Mouse (Mus musculus) intestine, postnatal 0 days (tissue): ENCODE measurements around the gene Prss57. TPM values are rescaled to one million over a fixed set of nuclear protein-coding genes. Genes with fewer than 3 reads are reported as not detected.

Experiments
- ATAC-seq: fragments of 200-750 bp; cut with Nextera tagmentation; 2 replicates; pipeline ENCODE4 v1.8.0; 2017; ENCODE audit warnings: mild to moderate bottlenecking, moderate TSS enrichment, moderate library complexity
- H3K27ac ChIP-seq: fragments of 300-500 bp; sonication (generic); 2 replicates; pipeline ENCODE4 v1.5.1; 2014; ENCODE audit warnings: mild to moderate bottlenecking, low read depth, low read length, moderate library complexity
- H3K27me3 ChIP-seq: fragments of 300-500 bp; sonication (generic); replicated peaks from 2 replicates; pipeline ENCODE4 v1.6.1; 2014; ENCODE audit warnings: low read length, mixed read lengths; ENCODE audit not compliant: control insufficient read depth, insufficient read depth
- H3K36me3 ChIP-seq: fragments of 300-500 bp; sonication (generic); 2 replicates; pipeline ENCODE4 v1.6.1; 2014; ENCODE audit warnings: mild to moderate bottlenecking, moderate library complexity; ENCODE audit not compliant: control insufficient read depth, insufficient read depth
- H3K4me1 ChIP-seq: fragments of 300-500 bp; sonication (generic); replicated peaks from 2 replicates; pipeline ENCODE4 v1.6.1; 2014; ENCODE audit warnings: antibody characterized with exemption, low read length, mixed read lengths; ENCODE audit not compliant: control insufficient read depth, insufficient read depth
- H3K4me2 ChIP-seq: fragments of 300-500 bp; sonication (generic); replicated peaks from 2 replicates; pipeline ENCODE4 v1.6.1; 2014; ENCODE audit warnings: low read depth, mild to moderate bottlenecking, moderate library complexity
- H3K4me3 ChIP-seq: fragments of 300-500 bp; sonication (generic); 2 replicates; pipeline ENCODE4 v1.5.1; 2014; ENCODE audit warnings: low read depth, low read length
- H3K9ac ChIP-seq: fragments of 300-500 bp; sonication (generic); 2 replicates; pipeline ENCODE4 v1.6.1; 2014; ENCODE audit warnings: mild to moderate bottlenecking, low read depth, low read length
- H3K9me3 ChIP-seq: fragments of 300-500 bp; sonication (generic); 2 replicates; pipeline ENCODE4 v1.6.1; 2016; ENCODE audit warnings: mixed run types; ENCODE audit not compliant: control insufficient read depth
- CTCF ChIP-seq: sonication (generic); IDR thresholded peaks from 2 replicates; pipeline ENCODE4 v1.5.1; 2016; ENCODE audit warnings: low read depth, mild to moderate bottlenecking, control low read depth, antibody characterized with exemption, moderate library complexity
- WGBS: fragments of 180-500 bp; shearing (Covaris S2); extraction: QIAGEN DNeasy Blood & Tissue Kit; methylation state at CpG from one replicate; pipeline ENCODE4 v1.1.7; 2014; 5-methylcytosine and 5-hydroxymethylcytosine counted together
- polyA plus RNA-seq: library from polyadenylated mRNA; unstranded; fragments of >200 nt; fragmentation: Nextera tagmentation; extraction: Ambion mirVana; gene quantifications from 2 replicates; pipeline ENCODE4 v1.2.1, GENCODE M21; 2015

Gene Prss57
- 0.07 TPM in 1 of 2 replicates, not detected in the other for polyA plus RNA-seq

DNA sequence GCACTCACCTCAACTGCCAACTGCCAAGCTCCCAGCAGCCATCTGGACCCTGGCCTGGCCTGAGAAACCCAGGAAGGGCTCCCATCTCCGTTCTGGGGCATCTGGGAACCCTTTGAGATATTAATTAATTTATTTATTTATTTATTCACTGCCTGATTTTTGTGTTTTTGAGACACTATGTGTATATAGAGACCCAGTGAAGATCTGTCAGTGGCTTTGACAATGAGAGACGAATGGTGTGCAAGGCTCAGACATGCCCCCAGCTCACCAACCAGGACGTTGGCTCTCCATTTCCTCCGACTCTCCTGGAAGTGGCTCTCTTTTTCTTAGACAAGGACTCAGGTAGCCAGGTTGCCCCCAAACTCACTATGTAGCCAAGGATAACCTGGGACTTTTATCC is at the start of gene Prss57:
Gene Prss57 (minus strand): TSS at position 101 of the 400 bp plus-strand sequence.
- Histone ChIP-seq H3K27ac (no peak within 1 kb of the TSS), H3K36me3 (no peaks in the 10 kb centered on the region), H3K9me3 (no peaks in the 10 kb centered on the region), H3K9ac (no peak within 1 kb of the TSS), H3K4me3 (no peak within 1 kb of the TSS), H3K4me2 (no peak within 1 kb of the TSS), H3K27me3 (no peaks in the 10 kb centered on the region), H3K4me1 (no peaks in the 10 kb centered on the region; the same call in 1 of the 2 replicates)
- no peak for ATAC-seq
- TF ChIP-seq CTCF = no peak
- 92% methylated on average over 4 of the region's 4 CpGs for WGBS

DNA sequence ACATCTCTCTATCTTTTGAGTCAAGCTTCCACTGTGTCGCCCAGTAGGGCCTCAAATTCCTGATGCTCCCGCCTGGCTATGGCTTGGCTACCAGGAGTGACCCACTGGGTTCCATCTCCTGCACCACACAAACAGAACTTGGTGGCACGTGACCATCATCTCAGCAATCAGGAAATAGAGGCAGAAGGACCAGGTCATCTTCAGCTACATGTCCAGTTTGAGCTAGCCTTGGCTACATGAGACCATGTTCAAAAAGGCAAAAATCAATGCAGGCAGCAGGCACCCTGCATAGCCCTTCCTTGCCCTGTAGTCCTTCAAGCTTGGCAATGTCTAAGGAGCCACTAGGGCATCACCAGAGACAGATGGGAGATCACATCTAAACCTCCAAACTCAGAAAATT is 49.3 kb upstream of the Prss57 start:
- 91% methylated on average over 3 of the region's 3 CpGs for WGBS

DNA sequence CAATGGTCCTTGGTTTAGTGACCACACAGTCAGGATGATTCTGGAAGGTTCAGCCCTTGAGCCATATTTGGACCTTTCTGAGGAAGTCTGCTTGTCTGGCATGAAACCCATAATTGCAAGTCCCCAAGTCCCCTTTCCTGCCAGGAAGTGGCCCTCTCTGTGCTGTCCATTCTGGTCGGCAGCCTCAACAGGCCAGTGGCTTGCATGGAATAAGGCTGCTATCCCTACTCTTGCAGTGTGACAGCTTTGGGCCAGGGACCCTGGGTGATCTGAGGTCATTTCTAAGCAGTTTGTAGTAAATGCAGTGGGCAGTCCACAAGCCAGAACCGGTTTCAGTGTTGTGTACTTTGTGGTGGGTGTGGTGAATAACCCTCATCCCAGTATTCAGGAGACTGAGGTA is 47.4 kb upstream of the Prss57 start:
- no peak for ATAC-seq
- Histone ChIP-seq H3K4me2 (no peak overlapping the region), H3K27me3 (no peaks in the 10 kb centered on the region), H3K4me3 (no peak overlapping the region), H3K27ac (no peak overlapping the region), H3K4me1 (no peaks in the 10 kb centered on the region), H3K9ac (no peak overlapping the region), H3K9me3 (no peaks in the 10 kb centered on the region), H3K36me3 (no peaks in the 10 kb centered on the region)
- 35% methylated on average over 2 of the region's 2 CpGs for WGBS
- no peak for TF ChIP-seq CTCF

More for the DNA sequence above, 49.3 kb upstream of the Prss57 start:
- Histone ChIP-seq H3K4me3 (no peak overlapping the region), H3K27me3 (no peaks in the 10 kb centered on the region), H3K27ac (peak overlapping the region; percentile 80), H3K9me3 (no peaks in the 10 kb centered on the region), H3K4me1 (no peaks in the 10 kb centered on the region), H3K9ac (no peak overlapping the region), H3K4me2 (no peak overlapping the region; the same call in 1 of the 2 replicates), H3K36me3 (no peaks in the 10 kb centered on the region)
- ATAC-seq = no peak
- TF ChIP-seq CTCF = no peak

DNA sequence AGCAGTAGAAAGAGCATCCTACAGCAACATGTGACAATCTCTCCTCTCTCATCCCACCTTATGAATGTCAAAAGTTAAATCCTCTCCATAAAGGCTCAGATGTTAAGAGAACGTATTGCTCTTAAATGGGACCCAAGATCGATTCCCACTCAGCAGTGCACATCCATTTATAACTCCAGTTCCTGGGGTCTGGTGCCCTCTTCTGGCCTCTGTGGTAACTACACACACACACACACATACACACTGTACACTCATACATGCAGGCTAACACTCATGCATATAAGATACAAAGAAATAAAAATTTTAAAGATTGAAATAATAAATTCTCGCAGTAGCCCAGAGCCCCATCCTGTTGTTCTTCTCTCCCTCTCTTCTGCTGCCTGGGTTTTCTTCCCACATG is 46.2 kb upstream of the Prss57 start:
- 98% methylated on average over 3 of the region's 3 CpGs for WGBS
- peak; percentile 52 for TF ChIP-seq CTCF

DNA sequence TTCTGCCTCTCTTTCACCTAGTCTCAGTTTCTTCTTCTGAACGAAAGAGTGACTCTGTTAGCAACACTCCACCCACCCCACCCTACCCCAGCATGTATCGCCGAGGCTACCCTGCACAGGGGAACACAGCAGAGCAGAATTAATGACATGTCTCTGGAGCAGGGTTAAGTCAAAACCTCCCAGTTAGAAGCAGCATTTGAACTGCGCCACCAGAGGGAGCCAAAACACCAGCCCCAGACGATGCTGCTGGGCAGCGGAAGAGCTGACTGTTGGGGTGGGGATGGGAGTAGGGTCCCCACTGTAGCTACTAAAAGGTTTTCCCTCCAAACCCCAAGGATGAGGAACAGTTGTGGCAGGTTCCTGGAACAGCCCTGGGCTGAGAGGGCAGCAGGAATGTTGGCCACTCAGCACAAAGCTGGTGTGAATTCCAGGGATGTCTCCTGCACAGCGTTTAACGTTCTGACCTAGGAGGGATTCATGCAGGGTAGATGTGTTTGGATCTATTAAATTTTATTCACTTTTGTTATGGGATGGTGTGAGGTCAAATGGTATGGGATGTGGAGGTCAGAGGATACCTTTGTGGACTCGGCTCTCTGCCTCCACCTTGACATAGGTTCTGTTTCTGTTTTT is 44.1 kb upstream of the Prss57 start:
- H3K27me3 ChIP-seq = no peaks in the 10 kb centered on the region
- ATAC-seq = peak; percentile 10

More for the DNA sequence above, 46.2 kb upstream of the Prss57 start:
- Histone ChIP-seq H3K9ac (no peak overlapping the region), H3K4me2 (no peak overlapping the region), H3K4me3 (no peak overlapping the region), H3K4me1 (no peaks in the 10 kb centered on the region), H3K9me3 (no peaks in the 10 kb centered on the region), H3K27ac (no peak overlapping the region), H3K36me3 (peaks cover 4% of the 10 kb centered on the region; the same call in 1 of the 2 replicates), H3K27me3 (no peaks in the 10 kb centered on the region)
- ATAC-seq = no peak

DNA sequence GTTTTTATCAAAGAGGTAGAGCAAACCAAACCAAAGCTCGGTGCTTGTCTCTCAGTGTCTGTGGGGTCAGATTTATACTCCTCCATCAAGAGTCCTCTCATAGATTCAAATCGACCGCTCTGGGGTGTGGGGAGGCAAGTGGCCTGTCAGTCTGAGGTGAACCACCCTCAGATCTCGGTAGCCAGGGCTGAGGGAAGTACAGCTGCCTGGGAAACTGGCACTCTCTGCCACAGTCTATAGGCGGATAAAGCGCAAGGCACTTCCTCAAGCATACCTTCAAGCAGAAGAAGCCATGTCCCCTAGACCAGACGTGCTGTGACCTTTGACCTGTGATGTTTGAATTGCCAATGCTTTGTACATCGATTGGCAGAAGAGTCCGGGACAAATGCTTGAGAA is 42.0 kb upstream of the Prss57 start:
- Histone ChIP-seq H3K4me1 (peaks cover 2% of the 10 kb centered on the region; the same call in 1 of the 2 replicates), H3K27me3 (no peaks in the 10 kb centered on the region), H3K9ac (no peak overlapping the region), H3K4me2 (no peak overlapping the region), H3K9me3 (no peaks in the 10 kb centered on the region), H3K27ac (0 out of 2 replicates have a peak overlapping the region, but pooled peaks have one; percentile 1), H3K36me3 (peaks cover 42% of the 10 kb centered on the region; the same call in 1 of the 2 replicates), H3K4me3 (no peak overlapping the region)
- no peak for TF ChIP-seq CTCF
- 50% methylated on average over 9 of the region's 9 CpGs for WGBS
- ATAC-seq = peak; percentile 36; the same call in 1 of the 2 replicates

More for the DNA sequence above, 44.1 kb upstream of the Prss57 start:
- H3K9ac ChIP-seq = no peak overlapping the region
- TF ChIP-seq CTCF = peak; percentile 98
- H3K4me3 ChIP-seq = no peak overlapping the region
- H3K36me3 ChIP-seq = peaks cover 23% of the 10 kb centered on the region; the same call in 1 of the 2 replicates
- H3K4me1 ChIP-seq = no peaks in the 10 kb centered on the region; the same call in 1 of the 2 replicates
- 22% methylated on average over 9 of the region's 9 CpGs for WGBS
- no peak overlapping the region for H3K27ac ChIP-seq
- H3K9me3 ChIP-seq = no peaks in the 10 kb centered on the region
- H3K4me2 ChIP-seq = peak overlapping the region; percentile 35; the same call in 1 of the 2 replicates
